Mouse (Mus musculus) E14TG2a.4 (cell line): Measurements from ENCODE around the gene Pde4d.

Experiments used
- CTCF ChIP-seq: conservative IDR thresholded peaks from 2 replicates; pipeline ENCODE4 v1.5.1; 2014; ENCODE audit warnings: low read length
- NANOG ChIP-seq: IDR thresholded peaks from 2 replicates; pipeline ENCODE4 v1.6.1; 2014; ENCODE audit warnings: borderline replicate concordance, low read length, mixed read lengths
- POU5F1 ChIP-seq: IDR thresholded peaks from 2 replicates; pipeline ENCODE4 v1.6.1; 2014; ENCODE audit warnings: low read length, borderline replicate concordance

GRCm38 (mm10) chr13:109121867-109122266, 672.1 kb downstream of the Pde4d start:
- TF ChIP-seq CTCF (no peak), NANOG (no peak), POU5F1 (no peak)
